Mouse (Mus musculus) left cerebral cortex, adult 18-20 months (tissue): Measurements from ENCODE around the gene 1810049J17Rik. TPM values are rescaled to one million over a fixed set of nuclear protein-coding genes. Genes with fewer than 3 reads are reported as not detected.

Experiments used
- DNase-seq, 2 experiments: peaks; one replicate each; pipeline ENCODE4 v3.0.0; 2021 to 2022; ENCODE audit warnings: low spot score in 2 of 2, mixed read lengths in 1 of 2
- total RNA-seq, 2 experiments: library from RNA; stranded (reverse); gene quantifications; 2 replicates each; pipeline ENCODE4 v1.2.3; 2021

The 1810049J17Rik gene
- total RNA-seq, 2 experiments from 2014 or later: 0.87 TPM; not detected in 1

- DNase-seq: no peak
Observed at GRCm38 (mm10) chr15:12349840-12350239, 28.1 kb upstream of the 1810049J17Rik start.

- no peak for DNase-seq
Observed at GRCm38 (mm10) chr15:12348950-12349349, 27.3 kb upstream of the 1810049J17Rik start.

- DNase-seq: no peak
Observed at GRCm38 (mm10) chr15:12346916-12347315, 25.2 kb upstream of the 1810049J17Rik start.

GRCm38 (mm10) chr15:12341401-12341758 lies 19.7 kb upstream of the 1810049J17Rik start:
- no peak for DNase-seq

DNA sequence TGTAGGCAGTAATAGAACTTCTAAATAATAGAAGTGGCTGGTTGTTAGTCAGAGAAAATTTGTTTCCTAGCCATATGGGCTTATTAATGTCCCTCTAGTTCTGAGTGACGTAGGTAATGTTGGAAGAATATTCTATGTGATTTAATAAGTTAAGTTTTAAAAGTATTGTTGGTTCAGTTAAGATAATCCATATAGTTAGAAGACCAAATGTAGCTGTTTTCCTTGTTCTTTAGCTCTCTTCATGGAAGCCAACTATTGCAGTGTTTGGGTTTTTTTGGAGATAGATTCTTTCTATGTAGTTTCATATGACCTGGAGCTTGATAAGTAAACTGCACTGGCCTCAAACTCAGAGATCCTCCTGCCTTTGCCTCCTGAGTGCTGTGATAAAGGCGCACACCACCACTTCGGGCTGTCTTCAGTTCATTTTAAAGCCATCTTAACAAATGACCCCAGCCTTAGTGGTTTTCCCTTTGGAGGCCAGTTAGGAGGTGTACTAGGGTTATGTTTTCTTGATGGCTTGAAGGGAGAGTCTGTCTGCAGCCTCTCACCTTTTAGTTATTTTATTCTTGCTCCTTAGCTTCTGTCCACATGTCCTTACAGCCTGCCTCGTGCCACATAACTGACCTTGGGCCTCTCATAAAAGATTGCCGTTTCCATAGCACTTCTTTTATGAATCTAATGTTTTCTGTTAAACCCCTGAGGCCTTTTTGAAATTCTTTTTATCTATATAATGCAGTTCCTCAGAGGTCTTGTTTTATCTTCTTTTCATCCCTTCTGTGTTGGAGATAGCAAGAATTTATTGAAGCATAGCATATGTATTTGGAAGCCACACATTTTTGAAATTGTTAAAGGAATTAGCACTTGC lies 19.1 kb upstream of the 1810049J17Rik start:
- DNase-seq: no peak

DNA sequence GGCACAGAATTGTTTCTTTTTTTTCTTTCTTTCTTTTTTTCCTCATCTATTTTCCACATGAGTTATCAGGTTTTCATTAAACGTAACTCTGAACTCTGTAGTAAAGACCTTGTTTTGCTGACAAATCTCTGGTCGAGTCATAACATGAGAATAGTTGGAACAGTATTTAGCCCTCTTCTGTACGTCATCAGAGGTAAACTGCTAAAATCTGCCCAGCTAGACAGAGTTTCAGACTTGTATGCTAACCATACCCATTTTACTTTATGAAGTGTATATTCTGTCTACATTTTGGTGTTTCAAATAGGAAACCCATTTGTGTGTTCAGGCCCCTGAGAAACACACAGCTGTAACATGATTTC lies 16.1 kb upstream of the 1810049J17Rik start:
- DNase-seq: no peak

- DNase-seq: no peak
Observed at GRCm38 (mm10) chr15:12337030-12337778, 15.5 kb upstream of the 1810049J17Rik start.

DNA sequence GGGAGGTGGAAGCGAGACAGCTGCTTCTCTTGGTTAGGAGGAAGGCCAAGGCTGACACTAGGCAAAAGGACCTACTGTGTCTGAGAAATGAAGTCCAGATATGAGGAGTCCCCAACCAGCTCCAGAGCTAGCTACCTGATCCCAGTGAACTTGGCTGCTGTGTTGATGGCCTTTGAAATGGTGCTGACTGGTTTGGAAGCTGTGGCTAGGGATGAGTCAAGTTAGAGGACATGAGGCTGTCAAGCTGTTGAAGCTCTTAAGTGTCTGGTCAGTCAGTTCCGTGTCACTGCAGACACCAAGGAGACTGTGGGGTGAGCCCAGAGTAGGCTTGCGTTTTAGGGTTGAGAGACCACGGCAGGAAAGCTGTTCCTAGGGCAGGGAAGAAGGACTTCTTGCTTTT lies 12.7 kb upstream of the 1810049J17Rik start:
- no peak for DNase-seq

DNA sequence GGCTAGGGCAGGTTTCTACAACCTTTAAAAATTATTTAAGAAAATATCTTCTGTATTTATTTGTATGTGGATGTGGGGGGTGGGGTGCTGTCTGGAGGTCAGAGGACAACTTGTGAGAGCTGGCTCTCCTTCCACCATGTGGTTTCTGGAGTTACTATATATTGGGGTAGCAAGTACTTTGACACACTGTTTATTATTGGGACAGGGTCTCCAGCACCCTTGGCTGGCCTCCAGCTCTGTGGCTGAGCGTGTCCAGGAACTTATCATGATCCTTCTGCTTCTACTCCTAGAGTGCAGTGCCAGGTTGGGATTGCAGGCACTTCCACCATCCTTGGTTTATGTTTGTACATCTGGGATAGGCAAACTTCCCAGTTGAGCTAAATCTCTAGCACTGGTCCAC lies 9.6 kb upstream of the 1810049J17Rik start:
- DNase-seq: no peak

DNA sequence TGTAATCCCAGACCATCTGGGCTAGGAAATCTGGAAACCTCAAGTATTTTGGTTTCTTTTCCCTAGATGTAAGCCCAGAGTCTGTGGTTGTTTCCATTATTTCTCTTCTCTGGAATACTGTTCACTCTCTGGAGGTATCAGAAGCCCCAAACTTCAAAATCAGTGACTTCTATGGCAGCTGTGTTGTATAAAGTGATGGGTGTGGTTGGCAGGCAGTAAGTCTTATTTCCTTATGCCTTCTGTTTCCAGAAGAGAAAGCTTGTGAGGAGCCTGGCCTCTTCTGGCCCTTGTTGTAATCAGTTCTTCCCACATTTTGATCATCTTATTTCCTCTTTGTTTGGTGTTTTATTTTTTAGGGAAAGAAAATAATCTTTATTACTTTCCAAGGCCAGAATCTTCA lies 9.2 kb upstream of the 1810049J17Rik start:
- DNase-seq: no peak

- no peak for DNase-seq
Observed at GRCm38 (mm10) chr15:12330389-12330788, 8.7 kb upstream of the 1810049J17Rik start.

GRCm38 (mm10) chr15:12324326-12324725 lies 2.6 kb upstream of the 1810049J17Rik start:
- DNase-seq: no peak

DNA sequence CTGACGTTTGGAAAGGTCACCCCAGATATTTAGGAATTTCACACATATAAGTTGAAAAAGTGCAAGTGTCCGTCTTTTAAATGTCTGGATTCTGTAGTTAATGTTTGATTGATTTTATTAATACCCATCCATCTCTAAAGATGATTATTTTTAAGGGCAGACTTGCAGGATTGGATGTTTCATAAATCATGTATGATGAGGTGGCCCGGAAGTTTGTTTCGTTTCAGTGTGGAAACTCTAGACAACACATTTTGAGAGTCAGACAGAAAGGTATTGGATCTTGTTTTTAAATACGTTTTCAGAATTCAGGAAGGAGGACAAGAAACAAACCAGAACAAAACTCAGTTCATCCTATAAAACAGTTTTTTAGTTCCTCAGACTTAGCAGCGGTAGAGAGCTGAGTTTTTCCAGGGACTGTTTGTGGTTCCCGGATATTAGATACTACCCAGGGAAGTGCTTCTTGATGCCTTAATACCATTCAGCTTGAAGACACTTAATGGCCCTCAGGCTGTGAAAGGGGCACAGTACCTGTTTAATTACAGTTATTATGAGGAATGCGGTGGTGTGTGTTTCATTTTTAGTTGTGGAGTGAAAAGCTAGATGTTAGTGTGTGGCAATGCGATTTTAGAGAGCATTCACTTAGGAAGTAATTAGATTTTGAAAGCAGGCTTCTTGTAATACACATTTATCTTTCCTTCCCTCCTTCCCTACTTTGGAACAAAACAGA lies 1.1 kb upstream of the 1810049J17Rik start:
- DNase-seq: no peak

DNA sequence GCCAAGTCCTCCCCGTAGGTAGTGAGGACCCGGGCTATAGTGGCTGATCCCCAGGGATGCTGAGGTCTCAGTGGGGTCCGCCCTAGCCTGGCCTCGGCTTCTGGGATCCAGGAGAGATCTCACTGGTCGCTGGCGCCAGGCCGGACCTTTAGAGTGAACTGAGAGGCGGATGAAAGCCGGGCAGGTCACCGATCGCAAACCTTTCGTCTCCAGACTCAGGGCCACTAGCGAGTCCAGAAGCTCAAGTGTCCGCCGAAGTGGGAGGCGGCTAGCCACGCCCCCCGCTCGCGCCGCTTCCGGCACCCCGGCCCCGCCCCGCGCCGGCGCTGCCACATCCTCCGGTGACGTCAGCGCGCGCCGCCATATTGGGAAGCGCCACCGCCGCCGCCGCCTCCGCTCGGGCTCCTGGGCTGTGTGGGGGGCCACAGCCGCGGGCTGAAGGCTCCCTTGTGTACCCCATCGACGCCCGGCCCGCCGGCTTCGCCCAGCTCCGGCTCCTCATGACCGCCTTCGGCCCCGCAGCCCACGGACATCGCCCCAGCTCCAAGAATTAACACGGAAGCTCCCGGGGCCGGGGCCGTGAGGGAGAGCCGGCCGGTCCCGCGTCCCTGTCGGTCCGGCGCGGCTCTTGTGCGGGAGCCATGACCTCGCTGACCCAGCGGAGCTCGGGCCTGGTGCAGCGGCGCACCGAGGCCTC lies 460 bp downstream of the 1810049J17Rik start, which contains the start of gene Golph3:
Gene Golph3, plus strand, starts transcription at position 360 of the 697 bp plus-strand sequence.
- DNase-seq: peak; percentile 96 to 97

GRCm38 (mm10) chr15:12320441-12321090 lies 1.1 kb downstream of the 1810049J17Rik start:
- DNase-seq: no peak

GRCm38 (mm10) chr15:12319889-12320288 lies 1.8 kb downstream of the 1810049J17Rik start:
- no peak for DNase-seq

- DNase-seq: no peak
Observed at GRCm38 (mm10) chr15:12318451-12318850, 3.2 kb downstream of the 1810049J17Rik start.

DNA sequence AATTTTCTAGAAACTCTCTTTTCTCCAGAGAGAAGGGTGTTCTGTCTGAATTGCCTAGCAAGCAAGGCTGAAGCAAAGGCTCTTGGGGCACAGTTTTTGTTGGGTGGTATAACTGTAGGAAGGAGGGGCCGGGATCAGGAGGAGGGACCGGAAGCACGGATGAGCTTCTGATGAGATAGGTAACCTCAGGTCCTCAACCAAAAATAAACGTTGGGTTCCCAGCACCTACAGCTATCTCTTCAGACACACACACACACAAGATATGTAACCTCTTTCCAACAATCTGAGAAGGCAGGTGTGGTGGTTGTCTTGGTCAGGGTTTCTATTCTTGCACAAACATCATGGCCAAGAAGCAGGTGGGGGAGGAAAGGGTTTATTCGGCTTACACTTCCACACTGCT lies 4.4 kb downstream of the 1810049J17Rik start:
- no peak for DNase-seq

DNA sequence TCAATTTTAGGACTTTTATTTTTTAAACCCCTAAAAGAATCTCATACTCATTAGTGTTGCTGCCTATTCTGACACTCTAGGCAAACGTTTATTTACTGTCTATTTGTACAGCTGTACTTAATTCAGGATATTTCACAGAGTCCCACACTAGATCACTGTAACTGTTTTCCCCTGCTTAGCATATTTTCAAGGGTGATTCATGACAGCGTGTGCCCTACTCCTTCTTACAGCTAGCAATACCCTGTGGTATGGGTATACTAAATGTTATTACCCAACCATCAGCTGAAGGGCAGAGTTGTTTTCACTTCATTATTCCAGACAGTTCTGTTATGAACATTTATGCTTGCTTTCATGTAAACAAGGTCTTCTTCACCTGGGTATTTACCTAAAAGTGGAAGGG lies 5.7 kb downstream of the 1810049J17Rik start:
- no peak for DNase-seq

GRCm38 (mm10) chr15:12314584-12314983 lies 7.1 kb downstream of the 1810049J17Rik start:
- DNase-seq: no peak

DNA sequence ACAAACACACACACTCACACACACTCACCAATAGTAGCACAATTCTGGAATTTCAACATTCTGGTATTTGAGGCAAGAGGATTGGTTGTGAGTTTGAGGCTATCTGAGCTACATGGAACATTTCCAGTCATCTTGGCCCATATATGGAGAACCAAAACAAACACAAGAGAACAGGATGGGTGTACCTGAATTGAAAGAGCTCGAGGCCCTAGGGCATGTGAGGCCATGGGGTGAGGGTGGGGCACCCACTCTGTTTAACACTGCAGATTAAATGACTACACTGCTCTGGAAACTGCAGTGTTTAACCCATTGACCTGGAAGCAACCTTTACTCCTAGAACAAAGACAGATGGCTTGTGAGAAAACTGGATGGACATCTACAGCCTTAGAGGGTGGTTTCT lies 8.4 kb downstream of the 1810049J17Rik start:
- DNase-seq: no peak
